Mouse (Mus musculus): ENCODE data around the gene Hs3st3b1.
A peak's percentile ranks its signal among the peaks of the same experiment; 100 is the strongest.

The Hs3st3b1 gene

DNA sequence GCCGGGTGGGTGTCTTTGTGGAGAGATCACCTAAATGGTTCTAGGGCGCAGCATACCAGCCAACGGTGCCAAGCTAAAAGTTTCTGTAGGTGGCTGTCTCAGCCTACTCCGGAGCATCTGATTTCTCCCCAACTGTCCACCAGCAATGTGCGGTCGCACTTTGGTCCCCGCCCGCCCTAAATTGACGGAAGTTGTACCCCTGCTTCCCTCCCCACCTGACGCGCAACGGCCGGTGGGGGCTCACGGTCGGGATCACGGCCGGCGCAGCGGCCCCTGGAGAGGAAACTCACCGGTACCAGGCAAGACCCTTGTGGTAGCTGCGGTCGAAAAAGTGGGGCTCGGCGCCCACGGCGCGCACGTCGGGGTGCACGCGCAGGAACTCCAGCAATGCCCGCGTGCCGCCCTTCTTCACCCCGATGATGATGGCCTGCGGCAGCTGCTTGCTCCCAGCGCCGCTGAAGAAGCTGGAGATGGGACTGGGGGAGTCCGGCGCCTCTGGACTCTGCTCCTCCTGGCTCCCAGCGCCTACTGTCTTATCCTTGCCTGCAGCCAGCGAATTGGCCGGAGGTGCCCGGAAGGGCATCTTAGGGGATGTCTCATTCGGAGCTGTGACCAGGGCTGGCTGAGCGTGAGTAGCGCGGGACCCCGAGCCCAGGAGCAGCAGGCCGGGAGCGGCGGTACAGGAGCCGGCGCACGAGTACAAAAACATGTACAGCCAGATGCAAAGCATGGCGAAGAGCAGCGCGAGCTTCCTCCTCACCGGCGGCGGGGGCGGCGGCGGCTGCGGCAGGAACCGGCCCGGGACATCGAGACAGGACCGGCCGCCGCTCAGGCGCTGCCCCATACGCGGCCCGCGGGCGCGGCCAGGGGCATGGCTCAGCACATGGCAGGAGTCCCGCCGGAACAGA is 792 bp downstream of the Hs3st3b1 start:
- DNase-seq = peak in 1 of 2 experiments; percentile 18

DNA sequence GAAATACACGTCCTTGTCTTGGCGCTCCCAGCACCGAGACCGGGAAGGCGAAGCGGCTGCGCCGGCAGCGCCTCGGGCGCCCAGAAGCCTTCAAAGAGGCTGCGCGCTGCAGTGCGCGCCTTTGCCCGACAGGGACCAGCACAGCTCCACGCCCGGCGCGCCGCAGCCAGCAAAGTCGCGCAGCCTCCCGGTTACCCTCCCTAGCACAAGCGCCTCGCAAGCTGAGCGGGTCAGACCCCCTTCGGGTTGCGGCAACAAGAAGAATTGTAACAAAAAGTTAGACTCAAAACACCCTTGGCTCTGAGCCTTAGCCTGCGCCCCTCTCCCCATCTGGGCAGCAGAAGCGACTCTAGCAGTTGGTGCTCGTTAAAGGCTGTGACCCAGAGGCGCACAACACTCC is 1.6 kb downstream of the Hs3st3b1 start:
- peak; percentile 32 to 40 for DNase-seq

DNA sequence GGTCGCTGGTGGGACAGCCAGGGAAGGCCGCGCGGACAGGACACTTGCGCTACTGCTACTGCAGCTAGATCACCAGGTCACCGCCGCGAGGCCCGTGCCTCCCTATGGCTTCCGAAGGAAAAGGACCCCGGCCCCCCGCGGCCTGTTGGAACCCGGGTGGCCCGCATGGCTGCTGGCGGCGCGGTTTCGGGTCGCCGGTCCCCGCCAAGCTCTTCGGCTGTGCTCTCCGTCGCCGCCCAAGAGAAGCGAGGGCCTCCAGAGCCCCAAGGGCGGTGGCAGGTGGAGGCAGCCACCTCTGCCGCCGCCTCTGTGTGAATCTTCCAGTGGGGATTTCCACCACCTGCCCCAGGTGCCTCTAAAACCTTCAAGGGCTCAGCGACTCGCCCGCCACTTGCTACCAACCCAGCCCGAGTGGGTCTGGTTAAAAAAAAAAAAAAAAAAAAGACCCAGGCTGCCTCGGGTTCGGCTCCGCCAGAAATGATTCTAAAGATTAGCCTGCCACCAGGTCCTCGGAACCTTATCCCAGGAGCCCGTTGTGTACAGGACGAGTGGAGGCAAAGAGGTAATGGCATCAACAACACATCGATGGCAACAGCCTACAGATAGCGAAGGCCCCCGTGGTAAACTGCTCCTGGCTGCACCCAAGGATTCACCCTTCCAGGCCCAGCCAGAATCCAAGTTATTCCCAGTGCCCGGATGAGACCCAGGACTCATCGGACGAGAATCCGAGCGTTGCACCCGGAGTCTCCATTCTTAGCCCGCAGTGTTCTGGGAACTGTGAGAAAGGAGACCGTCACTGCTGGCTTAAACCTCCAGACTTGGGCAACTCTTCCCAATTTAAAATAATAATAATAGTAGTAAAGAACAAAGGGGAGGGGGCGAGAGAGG is 2.6 kb downstream of the Hs3st3b1 start:
- DNase-seq = no peak

DNA sequence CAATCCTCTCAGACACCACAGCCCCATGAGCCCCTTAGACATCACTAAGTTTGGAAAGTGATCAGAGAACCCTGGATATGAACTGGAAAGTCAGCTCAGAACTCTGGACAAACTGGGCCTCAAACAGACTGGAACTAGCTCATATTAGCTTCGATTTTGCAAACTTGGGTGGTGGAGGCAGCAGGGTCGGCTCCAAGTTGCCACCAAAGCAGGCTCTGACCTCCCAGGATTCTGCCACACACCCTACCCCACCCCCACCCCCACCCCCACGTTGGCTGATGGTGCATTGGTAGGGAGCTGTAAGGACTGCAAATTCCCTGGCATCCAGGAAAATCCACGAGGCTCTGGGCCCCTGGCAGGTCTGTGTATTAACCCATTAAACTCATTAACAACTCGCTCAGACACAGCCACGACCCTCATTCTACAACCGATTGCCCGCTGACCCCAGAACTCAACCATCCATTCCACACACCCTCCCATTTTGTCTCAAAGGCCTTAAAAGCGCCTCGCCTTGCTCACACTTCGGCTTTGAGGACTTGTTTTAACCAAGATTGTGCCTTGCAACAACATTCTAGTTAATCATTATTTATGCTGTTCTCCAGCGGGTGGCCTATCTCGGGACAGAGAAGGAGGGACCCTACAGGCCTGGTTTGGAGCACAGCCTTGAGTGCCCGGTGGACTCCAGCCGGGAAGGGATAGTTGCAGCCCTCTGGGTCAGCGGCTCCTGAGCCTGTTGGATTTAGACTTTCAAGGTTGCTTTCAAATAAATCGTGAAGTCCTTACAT is 3.6 kb downstream of the Hs3st3b1 start:
- DNase-seq = no peak

DNA sequence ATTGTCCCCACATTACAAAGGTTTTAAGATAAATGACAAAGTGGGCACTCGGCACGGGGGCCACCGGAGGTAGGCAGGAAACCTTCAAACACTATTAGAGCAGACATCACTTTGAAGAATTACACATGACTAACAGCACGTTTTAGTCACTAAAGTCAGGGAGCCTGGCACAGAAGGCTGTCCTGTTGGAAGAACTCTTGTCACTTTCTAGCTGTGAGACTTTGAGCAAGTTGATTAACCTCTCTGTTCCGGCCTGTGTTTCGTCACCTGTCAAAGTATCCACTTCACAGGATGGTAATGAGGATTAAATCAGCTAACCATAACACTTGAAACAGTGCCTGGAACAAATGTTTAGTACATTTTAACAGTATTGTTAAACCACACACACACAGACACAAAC is 4.5 kb downstream of the Hs3st3b1 start:
- DNase-seq = no peak

DNA sequence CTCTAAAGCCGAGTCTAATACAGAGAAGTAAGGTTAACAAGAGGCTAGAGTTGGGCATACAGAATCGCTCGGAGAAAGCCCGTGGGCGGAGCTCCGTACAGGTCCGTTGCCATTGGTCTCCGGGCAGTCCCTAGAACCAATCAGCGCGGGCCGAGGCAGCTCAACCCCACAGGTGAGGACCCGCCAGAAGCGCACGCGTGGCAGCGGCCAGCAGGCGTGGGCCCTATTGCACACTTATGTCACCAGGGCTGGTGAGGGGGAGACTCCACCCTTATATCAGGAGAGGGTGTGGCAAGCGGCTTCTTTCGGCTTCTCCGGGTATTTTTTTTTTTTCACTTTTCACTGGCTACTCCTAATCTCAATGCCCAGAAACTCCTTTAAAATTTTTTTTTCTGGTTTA is 7.7 kb downstream of the Hs3st3b1 start:
- peak; percentile 48 to 52 for DNase-seq

DNA sequence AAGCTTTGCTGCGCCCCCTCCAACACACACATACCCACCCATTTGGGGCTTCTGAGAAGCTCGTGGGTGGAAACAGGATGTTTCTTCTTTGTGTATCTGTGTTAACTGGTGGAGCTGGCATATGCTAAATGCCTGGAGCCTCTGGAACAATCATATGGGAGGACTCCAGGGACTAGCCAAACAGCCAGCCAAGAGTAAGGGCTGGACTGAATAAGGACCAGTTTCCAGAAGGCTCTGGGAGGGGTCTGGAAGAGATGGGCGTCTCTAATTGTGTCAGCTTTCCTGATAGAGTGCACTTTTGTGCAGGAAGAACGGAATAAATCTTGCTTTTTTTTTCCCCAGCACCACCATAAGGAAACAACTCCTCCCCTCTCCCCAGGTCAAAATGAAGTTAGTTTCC is 8.2 kb downstream of the Hs3st3b1 start:
- DNase-seq = no peak

DNA sequence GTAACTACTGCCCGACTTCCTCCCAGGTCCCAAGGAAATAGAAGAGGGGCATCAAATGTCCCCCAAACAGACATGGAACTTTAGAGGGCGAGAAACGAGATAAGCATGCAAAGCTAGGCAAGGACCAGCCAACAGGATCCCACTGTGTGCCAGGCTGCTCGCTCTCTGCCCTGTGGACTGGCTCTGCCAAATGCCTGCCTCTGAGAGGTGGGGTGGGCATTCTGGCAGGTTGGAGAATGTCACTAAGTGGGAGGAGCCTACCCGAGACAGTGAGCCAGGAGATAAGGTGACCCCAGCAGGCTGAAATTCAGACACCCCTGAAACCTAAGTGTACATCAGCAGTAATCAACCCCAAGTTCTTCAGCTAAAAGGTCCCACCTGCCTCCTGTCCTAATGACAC is 11.1 kb downstream of the Hs3st3b1 start:
- no peak for DNase-seq

DNA sequence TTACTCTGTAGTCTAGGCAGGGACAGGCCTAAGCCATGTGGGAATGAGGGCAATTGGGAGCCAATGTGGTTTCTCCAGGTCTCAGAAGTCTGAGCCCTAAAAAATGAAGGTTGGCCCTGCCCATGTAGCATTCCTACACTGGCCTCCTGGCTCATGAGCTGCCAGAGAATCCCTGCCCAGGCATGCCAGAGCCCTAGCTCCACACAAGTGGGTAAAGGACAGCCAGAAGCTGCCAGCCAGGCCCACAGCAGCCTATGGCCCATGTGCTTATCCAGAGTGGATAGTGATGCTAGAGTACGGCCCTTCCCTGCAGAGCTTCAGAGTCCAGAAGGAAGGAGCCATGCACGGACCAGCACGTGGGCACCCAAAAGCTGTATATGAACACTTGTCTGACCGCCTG is 12.1 kb downstream of the Hs3st3b1 start:
- DNase-seq = no peak

DNA sequence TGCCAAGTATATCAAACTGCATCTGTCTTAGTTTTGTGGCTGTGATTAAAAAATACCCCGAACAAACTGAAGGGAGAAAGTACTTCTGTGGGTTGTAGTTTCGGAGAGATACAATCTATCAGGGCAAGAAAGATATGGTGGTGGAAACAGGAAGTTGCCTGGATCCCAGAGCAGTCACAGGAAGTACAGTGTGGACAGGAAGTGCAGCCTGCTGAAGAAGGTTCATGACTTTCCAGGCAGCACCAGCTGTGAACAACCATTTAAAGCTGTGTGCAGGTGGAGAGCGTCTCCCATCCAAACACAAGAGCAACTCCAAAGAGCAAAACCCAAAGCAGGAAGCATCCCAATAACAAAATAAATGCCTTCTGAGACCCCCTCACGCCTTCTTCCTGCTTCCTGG is 13.6 kb downstream of the Hs3st3b1 start:
- DNase-seq = peak in 1 of 2 experiments; percentile 12

DNA sequence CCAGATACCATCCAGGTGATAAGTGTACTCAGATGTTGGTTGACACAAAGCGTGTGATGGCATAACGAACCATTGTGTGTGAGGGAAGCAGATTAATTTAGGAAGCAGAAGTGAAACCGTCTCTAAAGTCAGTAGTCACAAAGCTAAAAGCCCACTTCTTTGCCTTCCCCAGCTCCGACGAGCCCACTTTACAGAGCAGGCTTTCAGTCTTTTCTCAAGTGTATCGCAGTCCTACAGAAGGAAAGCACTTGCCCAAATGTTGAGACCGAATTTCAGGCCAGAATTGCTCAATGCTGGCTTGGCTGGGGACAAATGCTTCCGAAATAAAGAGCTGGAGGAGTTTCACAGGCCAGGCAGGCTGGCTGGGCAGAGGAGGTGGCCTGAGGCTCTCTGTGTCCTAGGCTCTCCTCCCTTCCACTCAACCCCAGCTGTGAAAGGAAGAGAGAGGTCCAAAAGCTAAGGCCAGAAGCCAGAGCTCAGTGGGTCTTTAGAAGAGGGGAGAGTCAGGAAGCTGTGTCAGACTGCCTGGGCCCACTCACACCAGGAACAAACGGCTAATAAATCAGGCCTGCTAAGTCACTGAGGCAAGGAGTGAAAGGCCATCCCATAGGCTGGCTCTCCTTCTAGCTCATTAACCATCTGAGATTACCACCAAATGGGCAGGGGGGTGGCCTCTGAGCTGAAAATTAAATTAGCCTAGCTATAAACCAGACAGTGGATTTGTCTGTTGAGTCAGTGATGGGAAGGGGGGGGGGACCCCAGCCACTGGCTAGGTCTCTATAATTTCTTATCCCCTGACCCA is 15.3 kb downstream of the Hs3st3b1 start:
- no peak for DNase-seq

DNA sequence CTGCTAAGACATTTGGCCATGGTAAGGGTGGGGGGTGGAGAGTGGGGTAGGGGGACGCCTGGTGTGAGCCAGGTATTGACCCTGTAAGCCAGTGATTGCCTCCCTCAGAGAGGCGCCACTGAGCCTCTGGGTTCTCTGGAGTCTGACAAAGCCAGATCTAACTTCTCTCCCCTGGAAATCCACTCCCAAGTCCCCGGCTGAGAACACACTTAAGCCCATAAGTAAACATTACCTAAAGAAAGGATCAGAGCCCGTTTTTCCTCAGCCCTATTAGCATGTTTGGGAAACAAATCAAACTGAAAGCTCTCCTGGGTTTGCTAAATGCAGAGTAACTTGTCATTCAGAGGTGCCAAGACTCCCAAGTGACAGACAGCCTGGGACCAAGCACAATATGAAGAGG is 17.3 kb downstream of the Hs3st3b1 start:
- no peak for DNase-seq

DNA sequence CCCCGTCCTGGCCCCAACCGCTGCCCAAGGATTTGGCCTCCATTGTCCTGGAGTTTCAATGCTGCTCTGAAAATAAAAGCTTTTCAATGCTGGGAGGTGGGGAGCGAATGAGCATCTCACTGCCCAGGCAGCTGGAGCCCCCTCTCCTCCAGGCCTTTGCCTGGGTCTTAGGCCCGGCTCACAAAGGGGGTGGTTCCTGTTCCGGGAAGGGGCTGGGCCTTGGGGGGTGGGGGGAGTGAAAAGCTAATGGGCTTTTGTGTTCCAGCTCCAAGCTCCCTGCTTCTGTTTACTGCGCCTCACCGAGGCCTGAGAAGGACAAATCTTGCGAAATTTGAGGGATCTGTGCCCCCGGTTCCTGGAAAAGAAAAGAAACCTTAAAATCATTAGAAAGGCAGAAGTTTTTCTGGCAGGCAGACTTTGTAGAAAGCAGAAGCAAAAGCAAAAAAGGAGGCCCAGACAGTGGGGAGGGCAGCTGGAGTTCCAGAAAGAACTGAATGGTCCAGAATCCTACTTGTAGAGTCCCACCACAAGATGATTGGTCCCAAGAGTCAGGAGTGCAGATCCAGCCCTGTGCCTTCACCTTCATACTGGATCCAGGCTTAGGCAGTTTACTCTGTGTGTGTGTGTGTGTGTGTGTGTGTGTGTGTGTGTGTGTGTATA is 23.5 kb downstream of the Hs3st3b1 start:
- no peak for DNase-seq

DNA sequence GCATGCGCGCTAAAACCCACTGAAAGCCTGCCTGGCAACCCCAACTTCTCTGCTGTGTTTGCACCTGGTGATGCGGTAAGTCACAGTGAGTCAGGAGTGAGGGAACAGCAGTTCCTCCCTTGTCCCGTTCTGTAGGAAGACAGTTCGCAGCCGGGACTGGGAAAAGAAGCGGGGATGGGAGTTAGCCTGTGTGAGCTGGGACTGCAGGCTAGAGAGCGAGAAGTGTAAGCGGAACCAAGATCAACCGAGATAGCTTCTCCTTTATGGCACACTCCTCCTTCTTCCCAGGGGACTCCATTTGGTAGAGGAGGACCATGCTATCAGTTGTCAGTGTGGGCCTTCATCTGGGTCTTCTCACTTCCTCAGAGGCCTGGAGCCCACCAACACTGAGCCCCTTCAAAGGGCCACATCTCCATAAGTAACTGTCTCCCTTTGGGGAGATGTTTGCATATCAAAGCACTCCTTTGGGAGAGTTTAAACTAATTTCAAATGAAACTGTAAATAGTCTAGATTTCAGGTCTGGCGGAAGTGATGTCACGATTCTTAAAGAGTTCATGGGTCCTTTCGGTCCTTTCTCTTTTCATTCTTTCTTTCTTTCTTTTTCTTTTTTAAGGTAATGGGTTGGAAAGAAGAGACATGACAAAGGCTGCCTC is 24.1 kb downstream of the Hs3st3b1 start:
- no peak for DNase-seq

DNA sequence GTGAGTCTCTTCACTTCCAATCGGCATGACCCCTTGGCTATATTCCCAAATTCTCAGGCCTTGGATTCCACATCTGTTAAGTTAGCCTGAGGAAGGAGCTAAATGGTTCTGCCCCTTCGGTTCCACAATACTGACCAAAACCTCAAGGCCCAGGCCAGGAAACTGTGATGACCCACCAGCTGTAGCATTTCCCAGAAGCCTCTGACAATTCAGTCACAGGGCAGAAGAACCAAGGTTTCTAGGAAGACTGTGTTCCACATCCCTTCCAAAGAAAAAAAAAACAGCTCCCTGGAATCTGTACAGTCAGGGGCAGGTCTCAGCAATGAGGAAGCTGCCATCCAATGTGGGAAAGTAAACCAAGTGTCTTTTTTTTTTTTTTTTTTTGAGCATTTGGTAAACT is 25.1 kb downstream of the Hs3st3b1 start:
- no peak for DNase-seq

DNA sequence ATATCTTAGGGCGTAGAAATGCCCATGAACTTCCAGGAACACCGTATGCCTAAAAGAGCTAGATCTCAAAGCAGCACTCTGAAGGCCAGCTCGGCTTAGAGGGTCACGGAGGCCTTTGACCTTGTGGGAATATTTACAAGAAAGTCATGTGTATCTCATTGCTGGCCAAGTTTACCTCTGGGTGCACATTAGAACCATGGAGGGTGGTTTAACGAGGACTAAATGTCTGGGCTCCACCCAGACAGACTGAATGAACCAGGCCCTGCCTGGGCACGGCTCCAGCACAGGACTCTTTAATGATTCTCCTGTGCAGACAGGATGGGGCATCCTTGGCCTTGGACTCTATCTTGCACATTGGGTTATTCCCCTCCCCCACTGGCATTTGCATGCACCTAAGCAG is 27.9 kb downstream of the Hs3st3b1 start:
- no peak for DNase-seq

DNA sequence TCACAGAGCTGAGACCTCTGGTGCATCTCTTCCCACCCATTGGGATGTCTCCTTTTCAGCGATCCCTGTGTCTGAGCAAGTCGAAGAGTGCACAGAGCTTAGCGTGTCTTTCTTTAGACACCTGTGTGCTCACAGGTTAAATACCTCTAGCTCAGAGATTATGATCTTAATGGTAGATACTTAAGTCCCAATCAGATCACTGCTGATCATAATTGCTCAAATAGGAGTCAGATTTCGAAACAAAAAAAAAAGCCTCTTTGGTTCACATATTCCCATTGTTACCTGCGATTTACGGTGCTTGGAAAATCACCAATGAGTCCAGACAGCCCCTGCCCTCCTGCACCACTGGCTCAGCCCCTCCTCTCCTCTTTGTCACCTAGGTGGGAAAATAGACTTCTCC is 28.5 kb downstream of the Hs3st3b1 start:
- no peak for DNase-seq

DNA sequence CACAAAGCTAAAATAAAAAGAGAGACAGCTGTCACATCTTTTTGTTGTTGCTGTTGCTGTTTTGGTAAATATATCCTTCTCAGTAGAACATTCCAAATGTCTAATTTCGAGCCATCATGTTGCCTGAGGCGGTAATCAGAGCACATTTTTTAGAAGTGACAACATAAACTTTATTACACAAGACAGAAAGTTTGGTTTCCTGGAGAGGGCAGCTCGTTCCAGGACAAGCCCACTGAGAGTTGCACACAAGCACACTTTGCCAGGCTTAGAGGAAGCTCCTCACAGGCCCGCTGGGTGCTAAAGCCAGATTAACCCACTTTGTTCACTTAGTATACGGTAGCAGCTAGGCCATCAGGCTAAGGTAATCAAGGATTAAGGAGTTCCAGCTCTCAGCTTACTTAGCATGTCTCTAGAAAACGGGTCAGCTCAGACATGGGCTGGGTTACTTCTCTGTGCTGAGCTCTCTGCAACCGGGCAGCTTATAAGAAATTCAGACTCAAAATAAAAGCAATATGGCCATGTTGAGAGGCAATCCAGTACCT is 30.5 kb downstream of the Hs3st3b1 start:
- no peak for DNase-seq

DNA sequence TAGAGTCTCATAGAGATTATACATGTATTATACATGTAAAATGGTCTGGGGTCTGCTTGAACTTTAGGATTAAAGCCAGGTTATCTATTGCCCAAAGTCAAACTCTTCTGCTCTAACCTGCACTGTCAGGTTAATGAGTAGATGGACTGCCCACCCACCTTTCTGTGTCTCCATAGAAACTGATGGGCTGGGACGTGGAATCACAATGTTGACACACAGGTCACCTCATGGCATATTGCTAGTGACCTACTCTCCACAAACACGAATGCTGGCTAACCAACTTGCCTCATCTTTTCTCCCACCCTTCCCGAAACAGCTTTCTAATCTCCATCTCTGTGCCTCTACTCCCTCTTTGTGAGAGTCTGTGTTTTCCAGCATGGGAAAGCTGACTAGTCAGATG is 38.7 kb downstream of the Hs3st3b1 start:
- DNase-seq = no peak

DNA sequence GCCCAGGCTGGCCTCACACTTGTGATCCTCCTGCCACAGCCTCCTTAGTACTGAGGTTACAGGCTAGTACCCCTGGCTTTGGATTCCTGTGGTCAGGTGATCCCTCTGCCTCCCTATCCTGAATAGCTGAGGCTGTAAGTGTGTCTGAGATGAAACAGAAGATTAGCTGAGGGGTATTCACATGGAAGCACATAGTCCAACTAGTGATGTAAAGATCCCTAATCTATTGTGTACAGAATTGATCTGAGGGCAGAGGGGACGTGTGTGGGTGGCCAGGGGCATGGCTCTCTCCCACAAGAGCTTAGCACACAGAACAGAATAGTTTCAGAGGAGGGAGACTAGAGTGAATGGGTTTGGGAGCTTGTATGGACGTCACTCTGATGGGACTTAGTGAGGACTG is 41.8 kb downstream of the Hs3st3b1 start:
- no peak for DNase-seq

DNA sequence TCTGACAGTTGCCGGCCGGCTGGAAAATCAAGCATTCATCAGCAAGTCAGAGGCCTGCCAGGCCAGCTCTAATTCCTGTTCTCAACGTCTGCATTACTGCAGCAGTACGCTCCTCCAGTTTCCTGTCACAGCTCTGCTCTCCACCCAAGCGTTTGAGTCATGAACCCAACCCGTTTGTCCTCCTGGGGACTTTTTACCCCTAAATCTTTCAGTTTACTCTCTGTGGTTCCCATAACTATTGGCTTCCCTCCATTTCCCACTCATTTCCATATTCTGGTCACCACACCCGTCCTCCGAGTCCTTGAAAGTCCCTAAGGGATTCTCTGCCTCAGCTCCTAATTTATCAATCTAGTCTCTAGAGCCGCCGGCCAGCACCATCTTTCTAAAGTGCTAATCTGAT is 42.8 kb downstream of the Hs3st3b1 start:
- no peak for DNase-seq
